ENCODE assay signal across 13 mouse cellular contexts in genomic region chr12:105981974-105982305, GRCm38 (mm10). TPM values are rescaled to one million over a fixed set of nuclear protein-coding genes. Genes with fewer than 3 reads are reported as not detected.
DNase-seq lines count a peak whose midpoint lies in the region; ATAC-seq and TF ChIP-seq lines count a peak whose summit lies in the region.
"Had no signal": no experiment of that assay in that cellular context is flagged by ENCODE, and none has a peak within 500 bp of the region (broad histone marks: within the 10 kb centered on the region; RNA-seq: fewer than 3 reads in every experiment).

No protein-coding gene starts in this region.

- peak overlapping the region; percentile 55 for H3K4me2 ChIP-seq in heart, embryonic 12.5 days
- H3K4me2 ChIP-seq in lung, embryonic 16.5 days (ENCODE audit: low read depth, low read length): peak overlapping the region; percentile 22
- 0 out of 2 replicates have a peak overlapping the region, but pooled peaks have one; percentile 25 for H3K4me2 ChIP-seq in intestine, embryonic 14.5 days (ENCODE audit: low read length)
- peak overlapping the region; percentile 62; the same call in 1 of the 2 replicates for H3K4me2 ChIP-seq in liver, postnatal 0 days (ENCODE audit: low read depth, low read length)
- H3K4me2 ChIP-seq: forebrain, embryonic 15.5 days had no signal

- no peak for TF ChIP-seq CTCF in heart, adult 2 months (IDR thresholded peaks at IDR 0.05)
- no peak for TF ChIP-seq CTCF in liver, postnatal 0 days (IDR thresholded peaks at IDR 0.05; ENCODE audit: low read depth)

- peaks cover 5% of the 10 kb centered on the region for H3K9me3 ChIP-seq in heart, embryonic 12.5 days (replicated peaks)
- peaks cover 3% of the 10 kb centered on the region; the same call in 1 of the 2 replicates for H3K9me3 ChIP-seq in lung, embryonic 16.5 days (ENCODE audit: control insufficient read depth, low read length)
- H3K9me3 ChIP-seq in intestine, embryonic 14.5 days (ENCODE audit: control insufficient read depth, low read length): peaks cover 4% of the 10 kb centered on the region; the same call in 1 of the 2 replicates
- H3K9me3 ChIP-seq in liver, postnatal 0 days (ENCODE audit: low read length): peaks cover 5% of the 10 kb centered on the region; the same call in 1 of the 2 replicates

- no peaks in the 10 kb centered on the region for H3K36me3 ChIP-seq in heart, embryonic 12.5 days
- no peaks in the 10 kb centered on the region for H3K36me3 ChIP-seq in heart, adult 2 months (ENCODE audit: control insufficient read depth, insufficient read depth, low read length)
- H3K36me3 ChIP-seq in lung, embryonic 16.5 days (ENCODE audit: control insufficient read depth, insufficient read depth, low read length): no peaks in the 10 kb centered on the region
- no peaks in the 10 kb centered on the region for H3K36me3 ChIP-seq in intestine, embryonic 14.5 days (ENCODE audit: control insufficient read depth, insufficient read depth, low read length)
- no peaks in the 10 kb centered on the region for H3K36me3 ChIP-seq in liver, postnatal 0 days (replicated peaks; ENCODE audit: insufficient read depth, low read length)
- H3K36me3 ChIP-seq: forebrain, embryonic 15.5 days had no signal

- TF ChIP-seq POLR2A in heart, adult 2 months (IDR thresholded peaks at IDR 0.05; ENCODE audit: insufficient read depth, low read depth, low read length): no peak

- 77% methylated on average over 6 of the region's 7 CpGs for WGBS in heart, embryonic 12.5 days
- 67% methylated on average over 7 of the region's 7 CpGs for WGBS in heart, adult 2 months
- 70% methylated on average over 7 of the region's 7 CpGs for WGBS in lung, embryonic 16.5 days
- WGBS in intestine, embryonic 14.5 days: 79% methylated on average over 6 of the region's 7 CpGs
- 76% methylated on average over 6 of the region's 7 CpGs for WGBS in liver, postnatal 0 days (ENCODE audit: insufficient replicate concordance)

- peak; percentile 27; the same call in 1 of the 2 replicates for ATAC-seq in heart, embryonic 12.5 days (ENCODE audit: insufficient number of reproducible peaks, low FRiP score)
- ATAC-seq in lung, embryonic 16.5 days (ENCODE audit: low read depth): no peak
- ATAC-seq in intestine, embryonic 14.5 days (replicated peaks; ENCODE audit: low FRiP score, low TSS enrichment, low read depth): no peak
- no peak for ATAC-seq in liver, postnatal 0 days
- ATAC-seq: forebrain, embryonic 15.5 days; hindbrain, postnatal 0 days had no signal

- intact Hi-C loops in heart, adult 2 months (cut with DNase I): no loop called here

- 0 out of 2 replicates have a peak, but pooled peaks cover 10% of the 10 kb centered on the region for H3K4me1 ChIP-seq in heart, embryonic 12.5 days (replicated peaks)
- H3K4me1 ChIP-seq in heart, adult 2 months (ENCODE audit: control insufficient read depth, insufficient read depth, low read length): no peaks in the 10 kb centered on the region; the same call in 1 of the 2 replicates
- no peaks in the 10 kb centered on the region for H3K4me1 ChIP-seq in lung, embryonic 16.5 days (replicated peaks; ENCODE audit: control insufficient read depth, insufficient read depth, low read length)
- no peaks in the 10 kb centered on the region for H3K4me1 ChIP-seq in intestine, embryonic 14.5 days (replicated peaks; ENCODE audit: control insufficient read depth, insufficient read depth, low read length)
- no peaks in the 10 kb centered on the region; the same call in 1 of the 2 replicates for H3K4me1 ChIP-seq in liver, postnatal 0 days (ENCODE audit: insufficient read depth)

- H3K79me2 ChIP-seq in heart, adult 2 months (replicated peaks; ENCODE audit: control insufficient read depth, insufficient read depth, low read length): no peaks in the 10 kb centered on the region

- TF ChIP-seq EP300 in heart, adult 2 months (IDR thresholded peaks at IDR 0.05; ENCODE audit: insufficient read depth, low read depth, low read length): no peak
- no peak for TF ChIP-seq EP300 in liver, postnatal 0 days (IDR thresholded peaks at IDR 0.05; ENCODE audit: low read depth)

- no peaks in the 10 kb centered on the region for H3K27me3 ChIP-seq in heart, embryonic 12.5 days (replicated peaks)
- no peaks in the 10 kb centered on the region for H3K27me3 ChIP-seq in heart, adult 2 months (ENCODE audit: control insufficient read depth, insufficient read depth, low read length)
- no peaks in the 10 kb centered on the region for H3K27me3 ChIP-seq in lung, embryonic 16.5 days (ENCODE audit: control insufficient read depth, insufficient read depth, low read depth, low read length)
- no peaks in the 10 kb centered on the region for H3K27me3 ChIP-seq in intestine, embryonic 14.5 days (replicated peaks; ENCODE audit: control insufficient read depth, insufficient read depth, low read length)
- H3K27me3 ChIP-seq in liver, postnatal 0 days (ENCODE audit: insufficient read depth, low read length): no peaks in the 10 kb centered on the region
- H3K27me3 ChIP-seq: forebrain, embryonic 15.5 days had no signal

- peak overlapping the region; percentile 37; the same call in 1 of the 2 replicates for H3K4me3 ChIP-seq in heart, embryonic 12.5 days
- H3K4me3 ChIP-seq in heart, adult 2 months: no peak overlapping the region
- H3K4me3 ChIP-seq in lung, embryonic 16.5 days (ENCODE audit: low read length): no peak overlapping the region
- no peak overlapping the region for H3K4me3 ChIP-seq in intestine, embryonic 14.5 days (ENCODE audit: low read depth, low read length)
- H3K4me3 ChIP-seq in liver, postnatal 0 days (ENCODE audit: low read depth, low read length): no peak overlapping the region
- H3K4me3 ChIP-seq: forebrain, embryonic 15.5 days had no signal

- peak overlapping the region; percentile 10; the same call in 1 of the 2 replicates for H3K9ac ChIP-seq in heart, embryonic 12.5 days
- H3K9ac ChIP-seq in heart, adult 2 months (ENCODE audit: low read depth, low read length): no peak overlapping the region
- H3K9ac ChIP-seq in lung, embryonic 16.5 days (ENCODE audit: low read length): no peak overlapping the region
- H3K9ac ChIP-seq in intestine, embryonic 14.5 days (ENCODE audit: low read length): no peak overlapping the region
- no peak overlapping the region for H3K9ac ChIP-seq in liver, postnatal 0 days (replicated peaks)
- H3K9ac ChIP-seq: forebrain, embryonic 15.5 days had no signal

- DNase-seq in heart, adult 2 months: no peak
- DNase-seq in lung, adult 18-20 months: no peak
- no peak for DNase-seq in intestine, embryonic 14.5 days (ENCODE audit: low spot score)
- no peak for DNase-seq in liver, postnatal 0 days
- DNase-seq in cerebellum, postnatal 25 days: no peak
- DNase-seq in kidney, adult 11 months: no peak
- DNase-seq: cerebellum, adult 11-12 months; gastrocnemius, postnatal 10 days; thymus, postnatal 14 days had no signal

- no peak overlapping the region for H3K27ac ChIP-seq in heart, embryonic 12.5 days (ENCODE audit: poor library complexity, severe bottlenecking)
- no peak overlapping the region for H3K27ac ChIP-seq in heart, adult 2 months
- H3K27ac ChIP-seq in lung, embryonic 16.5 days (ENCODE audit: low read length): no peak overlapping the region
- H3K27ac ChIP-seq in intestine, embryonic 14.5 days (ENCODE audit: low read depth): no peak overlapping the region
- H3K27ac ChIP-seq in liver, postnatal 0 days (ENCODE audit: low read depth): no peak overlapping the region
- H3K27ac ChIP-seq: forebrain, embryonic 15.5 days; hindbrain, postnatal 0 days had no signal

RNA-seq across cellular contexts. Expression of gene Vrk1, which starts 28.1 kb away (rescaled TPM):
- 46.8 and 47.0 TPM in 2 replicates for polyA plus RNA-seq in heart, embryonic 12.5 days (2016; fragmentation: Nextera tagmentation; extraction: Ambion mirVana)
- 1 to 10 TPM; 7.5 to 8.3 TPM for total RNA-seq in heart, adult 2 months (2021)
- polyA plus RNA-seq in heart, adult 2 months (2012; rRNA removed): 2.8 and 4.6 TPM in 2 replicates
- polyA plus RNA-seq in lung, embryonic 16.5 days (2015; fragmentation: Nextera tagmentation; extraction: Ambion mirVana): 67.7 and 71.6 TPM in 2 replicates
- 73.2 and 75.0 TPM in 2 replicates for polyA plus RNA-seq in intestine, embryonic 14.5 days (2014; fragmentation: Nextera tagmentation; extraction: Ambion mirVana)
- polyA plus RNA-seq in liver, postnatal 0 days (2015; fragmentation: Nextera tagmentation; extraction: Ambion mirVana): 44.8 and 45.8 TPM in 2 replicates
